In genomic region chr6:121177118-121177708, GRCm38 (mm10) we compare ENCODE assay signal across 13 mouse cellular contexts. TPM values are rescaled to one million over a fixed set of nuclear protein-coding genes. Genes with fewer than 3 reads are reported as not detected.
DNase-seq lines count a peak whose midpoint lies in the region; ATAC-seq and TF ChIP-seq lines count a peak whose summit lies in the region.
"Had no signal": no experiment of that assay in that cellular context is flagged by ENCODE, and none has a peak within 500 bp of the region (broad histone marks: within the 10 kb centered on the region; RNA-seq: fewer than 3 reads in every experiment).

No protein-coding gene starts in this region.

- no peak overlapping the region for H3K27ac ChIP-seq in kidney, embryonic 14.5 days (ENCODE audit: low read depth, low read length)
- H3K27ac ChIP-seq in intestine, embryonic 14.5 days (ENCODE audit: low read depth) = peak overlapping the region; percentile 62; the same call in 1 of the 2 replicates
- H3K27ac ChIP-seq in small intestine, adult 2 months (ENCODE audit: insufficient read depth, low read depth, low read length) = peak overlapping the region; percentile 98

- WGBS in kidney, embryonic 14.5 days = 83% methylated on average over 7 of the region's 7 CpGs
- 74% methylated on average over 7 of the region's 7 CpGs for WGBS in intestine, embryonic 14.5 days
- WGBS in small intestine, adult 2 months = 24% methylated on average over 7 of the region's 7 CpGs

- H3K4me3 ChIP-seq in kidney, embryonic 14.5 days (ENCODE audit: low read length) = no peak overlapping the region
- no peak overlapping the region for H3K4me3 ChIP-seq in intestine, embryonic 14.5 days (ENCODE audit: low read depth, low read length)
- no peak overlapping the region for H3K4me3 ChIP-seq in small intestine, adult 2 months (ENCODE audit: low read depth, low read length)
- H3K4me3 ChIP-seq: myocyte had no signal

- no peak overlapping the region for H3K4me2 ChIP-seq in kidney, embryonic 14.5 days (replicated peaks; ENCODE audit: low read depth, low read length)
- H3K4me2 ChIP-seq in intestine, embryonic 14.5 days (ENCODE audit: low read length) = no peak overlapping the region
- H3K4me2 ChIP-seq: midbrain, embryonic 11.5 days had no signal

- H3K27me3 ChIP-seq in kidney, embryonic 14.5 days (ENCODE audit: control insufficient read depth, insufficient read depth, low read length) = no peaks in the 10 kb centered on the region
- no peaks in the 10 kb centered on the region for H3K27me3 ChIP-seq in intestine, embryonic 14.5 days (replicated peaks; ENCODE audit: control insufficient read depth, insufficient read depth, low read length)
- H3K27me3 ChIP-seq in small intestine, adult 2 months (ENCODE audit: control insufficient read depth, insufficient read depth, low read length) = no peaks in the 10 kb centered on the region

- no peak overlapping the region for H3K9ac ChIP-seq in kidney, embryonic 14.5 days (ENCODE audit: low read depth, low read length)
- H3K9ac ChIP-seq in intestine, embryonic 14.5 days (ENCODE audit: low read length) = no peak overlapping the region

- TF ChIP-seq POLR2A in small intestine, adult 2 months (IDR thresholded peaks at IDR 0.05; ENCODE audit: low read depth, low read length) = no peak

- DNase-seq in adrenal gland, postnatal 10 days = peak; percentile 46
- no peak for DNase-seq in adrenal gland, postnatal 25 days
- DNase-seq in kidney, adult 8-10 months = peak; percentile 46 to 64
- DNase-seq in intestine, embryonic 14.5 days (ENCODE audit: low spot score) = no peak
- DNase-seq in lung, postnatal 14 days = no peak
- DNase-seq: cerebellum, postnatal 36 days; heart, adult 11 months had no signal

- H3K36me3 ChIP-seq in kidney, embryonic 14.5 days (ENCODE audit: control insufficient read depth, insufficient read depth, low read length) = no peaks in the 10 kb centered on the region
- no peaks in the 10 kb centered on the region for H3K36me3 ChIP-seq in intestine, embryonic 14.5 days (ENCODE audit: control insufficient read depth, insufficient read depth, low read length)
- H3K36me3 ChIP-seq in small intestine, adult 2 months (ENCODE audit: control insufficient read depth, insufficient read depth, low read length) = no peaks in the 10 kb centered on the region

- H3K4me1 ChIP-seq in kidney, embryonic 14.5 days (ENCODE audit: control insufficient read depth, insufficient read depth, low read length) = no peaks in the 10 kb centered on the region
- 0 out of 2 replicates have a peak, but pooled peaks cover 8% of the 10 kb centered on the region for H3K4me1 ChIP-seq in intestine, embryonic 14.5 days (replicated peaks; ENCODE audit: control insufficient read depth, insufficient read depth, low read length)
- peaks cover 18% of the 10 kb centered on the region for H3K4me1 ChIP-seq in small intestine, adult 2 months (ENCODE audit: control insufficient read depth, insufficient read depth, insufficient read length, low read length)

- H3K9me3 ChIP-seq in kidney, embryonic 14.5 days (ENCODE audit: control insufficient read depth, low read length) = no peaks in the 10 kb centered on the region
- H3K9me3 ChIP-seq in intestine, embryonic 14.5 days (ENCODE audit: control insufficient read depth, low read length) = no peaks in the 10 kb centered on the region

- no peak for TF ChIP-seq CTCF in small intestine, adult 2 months (IDR thresholded peaks at IDR 0.05; ENCODE audit: extremely low read depth, insufficient read length, insufficient replicate concordance, low read depth, low read length)

- no peak for ATAC-seq in kidney, embryonic 14.5 days (ENCODE audit: low FRiP score, low TSS enrichment)
- peak; percentile 74 for ATAC-seq in intestine, embryonic 14.5 days (replicated peaks; ENCODE audit: low FRiP score, low TSS enrichment, low read depth)
- ATAC-seq in CD4-positive, CD25-positive, alpha-beta regulatory T cell, adult 4 months = no peak
- ATAC-seq: lung, postnatal 0 days had no signal

RNA-seq across cellular contexts. Expression of gene Pex26, which starts 6.3 kb away (rescaled TPM):
- total RNA-seq in adrenal gland, postnatal 10 days (2021) = 10 to 100 TPM; 10.5 to 11.1 TPM
- 16.1 and 17.2 TPM in 2 replicates for total RNA-seq in adrenal gland, postnatal 25 days (2021)
- polyA plus RNA-seq in kidney, embryonic 14.5 days (2014; fragmentation: Nextera tagmentation; extraction: Ambion mirVana) = 6.3 and 8.4 TPM in 2 replicates
- 10.5 and 11.5 TPM in 2 replicates for polyA plus RNA-seq in intestine, embryonic 14.5 days (2014; fragmentation: Nextera tagmentation; extraction: Ambion mirVana)
- polyA plus RNA-seq in small intestine, adult 2 months (2012; rRNA removed) = 8.7 and 13.6 TPM in 2 replicates
- 1 to 10 TPM; 2.3 to 4.3 TPM for polyA plus RNA-seq in CD4-positive, CD25-positive, alpha-beta regulatory T cell, adult 4 months (2017; shearing (Covaris generic))

RNA-seq across cellular contexts. Expression of gene Tuba8, which starts 33.3 kb away (rescaled TPM):
- 10 to 100 TPM; 11.3 to 19.1 TPM for total RNA-seq in adrenal gland, postnatal 10 days (2021)
- 5.3 and 8.0 TPM in 2 replicates for total RNA-seq in adrenal gland, postnatal 25 days (2021)
- polyA plus RNA-seq in kidney, embryonic 14.5 days (2014; fragmentation: Nextera tagmentation; extraction: Ambion mirVana) = 0.18 and 0.30 TPM in 2 replicates
- polyA plus RNA-seq in intestine, embryonic 14.5 days (2014; fragmentation: Nextera tagmentation; extraction: Ambion mirVana) = 0.38 and 0.46 TPM in 2 replicates
- polyA plus RNA-seq in small intestine, adult 2 months (2012; rRNA removed) = 0.18 and 0.25 TPM in 2 replicates
- polyA plus RNA-seq in CD4-positive, CD25-positive, alpha-beta regulatory T cell, adult 4 months (2017; shearing (Covaris generic)) = 1 to 10 TPM in 1 of 2 experiments, under 1 TPM in 1; 0.34 to 1.2 TPM
- polyA plus RNA-seq: myocyte had no signal

RNA-seq across cellular contexts. Expression of gene Mical3, which starts 46.4 kb away (rescaled TPM):
- 10 to 100 TPM; 43.0 to 75.5 TPM for total RNA-seq in adrenal gland, postnatal 10 days (2021)
- total RNA-seq in adrenal gland, postnatal 25 days (2021) = 65.9 and 72.6 TPM in 2 replicates
- polyA plus RNA-seq in kidney, embryonic 14.5 days (2014; fragmentation: Nextera tagmentation; extraction: Ambion mirVana) = 16.7 and 20.0 TPM in 2 replicates
- polyA plus RNA-seq in intestine, embryonic 14.5 days (2014; fragmentation: Nextera tagmentation; extraction: Ambion mirVana) = 10.8 and 12.9 TPM in 2 replicates
- polyA plus RNA-seq in small intestine, adult 2 months (2012; rRNA removed) = 6.1 and 8.9 TPM in 2 replicates
- 10 to 100 TPM in 1 of 2 experiments, 1 to 10 TPM in 1; 9.9 to 11.8 TPM for polyA plus RNA-seq in CD4-positive, CD25-positive, alpha-beta regulatory T cell, adult 4 months (2017; shearing (Covaris generic))

Comparison
In these comparisons a context has a peak if more than half of its experiments do, and no peak if none do; other contexts are left out.
1. DNase-seq: peak in adrenal gland, postnatal 10 days (single experiment) and kidney, adult 8-10 months (2 of 2); none in adrenal gland, postnatal 25 days (single experiment), intestine, embryonic 14.5 days (single experiment) and lung, postnatal 14 days (single experiment).